Mouse (Mus musculus) midbrain, embryonic 16.5 days (tissue): ENCODE results near the gene AI661453. TPM values are rescaled to one million over a fixed set of nuclear protein-coding genes. Genes with fewer than 3 reads are reported as not detected.

Experiments
- ATAC-seq: fragments of 200-750 bp; cut with Nextera tagmentation; 2 replicates; pipeline ENCODE4 v1.8.0; 2017; ENCODE audit warnings: moderate TSS enrichment
- H3K27ac ChIP-seq: fragments of 300-500 bp; sonication (generic); 2 replicates; pipeline ENCODE4 v1.5.1; 2014; ENCODE audit warnings: mild to moderate bottlenecking, low read length, mixed read lengths
- H3K27me3 ChIP-seq: fragments of 300-500 bp; sonication (generic); 2 replicates; pipeline ENCODE4 v1.6.1; 2014; ENCODE audit warnings: low read depth, low read length, mixed read lengths; ENCODE audit not compliant: control insufficient read depth, insufficient read depth
- H3K36me3 ChIP-seq: fragments of 300-500 bp; sonication (generic); 2 replicates; pipeline ENCODE4 v1.6.1; 2014; ENCODE audit warnings: mild to moderate bottlenecking, low read length, moderate library complexity, mixed read lengths; ENCODE audit not compliant: control insufficient read depth, insufficient read depth
- H3K4me1 ChIP-seq: fragments of 300-500 bp; sonication (generic); 2 replicates; pipeline ENCODE4 v1.6.1; 2014; ENCODE audit warnings: mild to moderate bottlenecking, low read length, mixed read lengths; ENCODE audit not compliant: control insufficient read depth, insufficient read depth
- H3K4me2 ChIP-seq: fragments of 300-500 bp; sonication (generic); 2 replicates; pipeline ENCODE4 v1.6.1; 2014; ENCODE audit warnings: mild to moderate bottlenecking, low read length, mixed read lengths
- H3K4me3 ChIP-seq: fragments of 300-500 bp; sonication (generic); 2 replicates; pipeline ENCODE4 v1.5.1; 2014; ENCODE audit warnings: low read depth, mild to moderate bottlenecking, low read length, moderate library complexity, mixed read lengths
- H3K9ac ChIP-seq: fragments of 300-500 bp; sonication (generic); 2 replicates; pipeline ENCODE4 v1.6.1; 2014; ENCODE audit warnings: low read depth, low read length, mixed read lengths
- H3K9me3 ChIP-seq: fragments of 300-500 bp; sonication (generic); replicated peaks from 2 replicates; pipeline ENCODE4 v1.6.1; 2014; ENCODE audit warnings: mild to moderate bottlenecking, low read length, mixed read lengths; ENCODE audit not compliant: control insufficient read depth, poor library complexity, severe bottlenecking
- WGBS: fragments of 180-500 bp; shearing (Covaris S2); extraction: QIAGEN DNeasy Blood & Tissue Kit; methylation state at CpG from one replicate; pipeline ENCODE4 v1.1.7; 2014; 5-methylcytosine and 5-hydroxymethylcytosine counted together
- polyA plus RNA-seq: library from polyadenylated mRNA; unstranded; fragments of >200 nt; fragmentation: Nextera tagmentation; extraction: Ambion mirVana; gene quantifications from 2 replicates; pipeline ENCODE4 v1.2.1, GENCODE M21; 2015

AI661453 gene
- polyA plus RNA-seq, 1 experiment from 2014 or later: 0.09 TPM

DNA sequence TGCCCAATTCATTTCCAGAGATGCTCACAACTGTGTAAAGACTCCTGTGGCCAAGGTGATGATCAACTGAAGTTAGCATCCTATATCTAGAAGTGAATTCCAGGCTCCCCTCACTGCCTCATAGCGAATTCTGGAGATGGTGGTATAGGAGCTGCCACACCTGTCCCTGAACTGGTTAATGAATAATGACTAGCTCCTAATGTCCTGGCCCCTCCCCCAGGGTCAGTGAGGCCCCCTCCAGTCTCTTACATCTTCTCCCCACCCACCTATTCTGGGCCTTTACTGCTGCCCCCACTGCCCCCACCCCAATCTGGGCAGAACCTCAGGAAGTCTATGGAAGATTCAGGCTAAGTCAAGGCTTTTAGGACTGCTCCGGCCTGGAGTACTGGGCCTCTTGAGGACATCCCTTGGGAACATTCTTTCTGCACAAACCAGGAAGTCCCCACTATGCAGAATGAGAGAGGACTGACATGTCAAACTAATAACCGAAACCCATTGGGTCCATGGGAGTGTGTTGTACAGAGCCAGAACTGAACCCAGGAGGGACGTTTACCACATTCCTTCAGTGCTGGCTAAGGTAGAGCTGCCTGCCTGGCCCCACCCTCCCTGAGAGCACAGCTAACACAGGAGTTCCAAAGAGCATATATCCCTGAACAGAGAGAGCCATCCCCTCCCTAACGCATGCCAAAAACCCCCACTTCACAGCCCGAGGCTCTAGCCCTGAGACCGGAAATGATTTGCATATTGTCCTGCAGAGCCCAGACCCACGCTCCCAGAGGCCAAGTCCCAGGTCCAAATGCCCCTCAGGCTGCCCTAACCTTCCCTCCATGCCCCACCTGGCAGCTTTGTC, 12.3 kb downstream of the AI661453 start:
- Histone ChIP-seq H3K9me3 (no peaks in the 10 kb centered on the region), H3K4me1 (no peaks in the 10 kb centered on the region), H3K36me3 (no peaks in the 10 kb centered on the region), H3K4me3 (no peak overlapping the region), H3K9ac (no peak overlapping the region), H3K27me3 (no peaks in the 10 kb centered on the region), H3K27ac (no peak overlapping the region), H3K4me2 (no peak overlapping the region)
- ATAC-seq: no peak
- WGBS: 47% methylated on average over 8 of the region's 8 CpGs

- Histone ChIP-seq H3K4me2 (no peak overlapping the region), H3K27ac (no peak overlapping the region), H3K36me3 (no peaks in the 10 kb centered on the region), H3K9me3 (no peaks in the 10 kb centered on the region), H3K4me3 (no peak overlapping the region), H3K9ac (no peak overlapping the region), H3K27me3 (no peaks in the 10 kb centered on the region), H3K4me1 (no peaks in the 10 kb centered on the region)
- no peak for ATAC-seq
- 77% methylated on average over 5 of the region's 5 CpGs for WGBS
These were observed 13.0 kb downstream of the AI661453 start for GRCm38 (mm10) chr17:47449432-47449831.

DNA sequence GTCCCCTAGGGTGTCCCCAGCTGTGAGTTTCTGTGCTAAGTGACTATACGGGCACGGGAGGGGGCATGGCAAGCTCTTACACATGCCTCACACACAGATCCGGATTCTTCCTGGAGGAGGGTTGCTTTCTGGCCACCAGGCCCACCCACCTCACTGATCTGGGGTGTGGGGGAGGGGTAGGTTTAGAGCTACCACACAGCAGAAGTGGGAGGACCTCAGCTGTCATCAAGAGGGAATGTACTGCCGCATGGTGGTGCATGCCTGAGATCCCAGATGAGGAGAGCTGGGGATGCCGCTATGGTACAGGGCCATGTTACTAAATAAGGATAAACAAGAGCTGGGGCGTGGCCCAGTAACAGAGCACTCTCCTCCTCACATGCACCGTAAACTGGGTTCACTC, 13.8 kb downstream of the AI661453 start:
- Histone ChIP-seq H3K4me3 (no peak overlapping the region), H3K27ac (no peak overlapping the region), H3K4me1 (no peaks in the 10 kb centered on the region), H3K4me2 (no peak overlapping the region), H3K9ac (no peak overlapping the region), H3K27me3 (no peaks in the 10 kb centered on the region), H3K9me3 (no peaks in the 10 kb centered on the region), H3K36me3 (no peaks in the 10 kb centered on the region)
- ATAC-seq: no peak
- 41% methylated on average over 7 of the region's 7 CpGs for WGBS

DNA sequence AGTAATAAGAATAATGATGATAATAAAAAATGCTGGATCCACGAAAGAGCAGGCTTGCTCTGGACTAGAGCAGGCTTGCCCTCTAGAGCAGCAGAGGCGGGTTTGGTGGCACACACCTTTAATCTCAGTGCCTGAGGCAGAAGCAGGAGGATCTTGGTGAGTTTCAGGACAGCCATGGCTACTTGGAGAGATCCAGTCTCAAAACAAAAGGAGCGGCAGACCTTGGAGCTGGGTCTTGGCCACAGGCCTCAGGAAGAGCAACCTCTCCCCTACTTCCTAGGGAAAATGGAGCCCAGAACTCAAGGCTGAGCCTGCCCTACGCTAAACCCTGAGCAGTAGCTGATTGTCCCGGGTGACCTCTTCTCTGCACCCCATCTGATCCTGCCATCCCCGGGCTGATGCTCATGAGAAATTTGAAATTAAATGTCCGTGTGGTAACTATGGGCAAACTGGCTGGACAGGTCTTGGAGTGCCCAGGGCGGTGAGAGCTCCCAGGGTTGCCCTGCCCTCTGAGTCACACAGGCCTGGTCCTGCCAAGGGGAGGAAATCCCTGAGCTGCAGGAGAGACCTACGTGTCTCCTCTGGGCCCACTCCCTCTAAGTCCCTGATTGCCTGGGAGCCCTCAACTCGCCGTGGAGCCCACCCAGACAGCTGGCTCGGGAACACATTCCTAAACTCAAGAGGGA, 14.6 kb downstream of the AI661453 start:
- 76% methylated on average over 12 of the region's 12 CpGs for WGBS

DNA sequence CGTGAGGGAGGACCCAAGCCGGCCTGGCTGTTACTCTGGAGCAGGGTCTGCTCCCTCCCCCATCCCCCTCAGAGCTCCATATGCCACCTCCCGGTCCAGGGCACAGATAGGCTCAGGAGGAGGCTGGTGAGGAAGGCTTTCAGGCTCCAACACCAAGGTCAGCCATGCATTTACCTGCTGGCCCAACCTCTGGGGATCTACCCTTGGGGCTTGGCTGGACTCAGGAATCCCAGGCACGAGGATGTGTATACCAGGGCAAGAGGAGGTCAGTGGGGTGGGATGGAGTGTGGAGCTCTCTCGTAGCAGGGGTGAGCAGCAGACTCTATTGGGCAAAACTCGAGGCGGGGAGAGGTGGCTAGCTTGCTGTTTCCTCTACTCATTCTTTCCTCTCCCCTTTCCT, 16.5 kb downstream of the AI661453 start:
- no peak overlapping the region for H3K9ac ChIP-seq
- no peak overlapping the region for H3K4me3 ChIP-seq
- H3K4me1 ChIP-seq: no peaks in the 10 kb centered on the region
- no peak overlapping the region for H3K4me2 ChIP-seq
- no peak for ATAC-seq
- 58% methylated on average over 7 of the region's 7 CpGs for WGBS
- H3K9me3 ChIP-seq: no peaks in the 10 kb centered on the region
- no peaks in the 10 kb centered on the region for H3K27me3 ChIP-seq
- H3K36me3 ChIP-seq: no peaks in the 10 kb centered on the region
- H3K27ac ChIP-seq: no peak overlapping the region

More for the DNA sequence above, 14.6 kb downstream of the AI661453 start:
- no peak overlapping the region for H3K9ac ChIP-seq
- no peaks in the 10 kb centered on the region for H3K9me3 ChIP-seq
- no peaks in the 10 kb centered on the region for H3K4me1 ChIP-seq
- H3K27ac ChIP-seq: no peak overlapping the region
- H3K4me2 ChIP-seq: no peak overlapping the region
- H3K36me3 ChIP-seq: no peaks in the 10 kb centered on the region
- no peaks in the 10 kb centered on the region for H3K27me3 ChIP-seq
- no peak overlapping the region for H3K4me3 ChIP-seq
- ATAC-seq: no peak

GRCm38 (mm10) chr17:47454675-47455074, 18.3 kb downstream of the AI661453 start:
- WGBS: 68% methylated on average over 8 of the region's 8 CpGs
- H3K27me3 ChIP-seq: no peaks in the 10 kb centered on the region
- no peak overlapping the region for H3K4me2 ChIP-seq
- no peak overlapping the region for H3K27ac ChIP-seq
- H3K9ac ChIP-seq: no peak overlapping the region
- H3K36me3 ChIP-seq: no peaks in the 10 kb centered on the region
- H3K4me3 ChIP-seq: no peak overlapping the region
- no peak for ATAC-seq
- H3K9me3 ChIP-seq: no peaks in the 10 kb centered on the region
- no peaks in the 10 kb centered on the region for H3K4me1 ChIP-seq

DNA sequence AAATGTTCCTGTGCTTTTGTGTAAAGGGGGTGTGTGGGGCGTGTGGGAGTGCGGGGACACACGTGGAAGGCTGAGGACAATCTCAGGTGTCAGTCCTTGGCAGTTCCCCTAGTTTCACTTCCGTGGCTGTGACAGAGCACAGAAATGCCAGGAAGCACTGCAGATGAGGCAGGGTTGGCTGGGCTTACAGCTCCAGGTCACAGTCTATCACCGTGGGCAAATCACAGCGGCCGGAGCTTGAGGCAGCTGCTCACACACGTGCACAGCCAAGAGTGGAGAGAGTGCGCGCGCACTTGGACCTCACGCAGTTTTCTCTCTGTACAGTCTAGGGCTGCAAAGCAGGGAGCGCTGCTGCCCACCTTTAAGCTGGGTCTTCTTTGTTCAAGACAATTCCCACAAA, 21.9 kb downstream of the AI661453 start:
- Histone ChIP-seq H3K36me3 (no peaks in the 10 kb centered on the region), H3K4me2 (no peak overlapping the region), H3K27ac (no peak overlapping the region), H3K27me3 (no peaks in the 10 kb centered on the region), H3K9me3 (no peaks in the 10 kb centered on the region), H3K4me1 (no peaks in the 10 kb centered on the region), H3K4me3 (no peak overlapping the region), H3K9ac (no peak overlapping the region)
- 77% methylated on average over 13 of the region's 13 CpGs for whole genome bisulfite sequencing
- ATAC-seq: no peak

- no peak overlapping the region for H3K4me2 ChIP-seq
- H3K36me3 ChIP-seq: no peaks in the 10 kb centered on the region
- no peaks in the 10 kb centered on the region for H3K4me1 ChIP-seq
- 94% methylated on average over 2 of the region's 2 CpGs for WGBS
- H3K27me3 ChIP-seq: no peaks in the 10 kb centered on the region
- H3K9me3 ChIP-seq: no peaks in the 10 kb centered on the region
- H3K27ac ChIP-seq: no peak overlapping the region
- no peak overlapping the region for H3K4me3 ChIP-seq
- no peak overlapping the region for H3K9ac ChIP-seq
- ATAC-seq: no peak
These were observed 22.5 kb downstream of the AI661453 start for GRCm38 (mm10) chr17:47458936-47459335.

- no peaks in the 10 kb centered on the region for H3K36me3 ChIP-seq
- no peak overlapping the region for H3K27ac ChIP-seq
- H3K4me1 ChIP-seq: no peaks in the 10 kb centered on the region
- no peak overlapping the region for H3K4me2 ChIP-seq
- no peak for ATAC-seq
- no peaks in the 10 kb centered on the region for H3K9me3 ChIP-seq
- WGBS: 82% methylated on average over 3 of the region's 3 CpGs
- no peaks in the 10 kb centered on the region; the same call in 1 of the 2 replicates for H3K27me3 ChIP-seq
- H3K9ac ChIP-seq: no peak overlapping the region
- no peak overlapping the region for H3K4me3 ChIP-seq
These were observed 23.0 kb downstream of the AI661453 start for GRCm38 (mm10) chr17:47459341-47459919.
